Mouse (Mus musculus): ENCODE data around the gene Osbpl2. TPM values are rescaled to one million over a fixed set of nuclear protein-coding genes. Genes with fewer than 3 reads are reported as not detected.
A peak's percentile ranks its signal among the peaks of the same experiment; 100 is the strongest.

The Osbpl2 gene
- 10 to 100 TPM; 30.2 to 34.0 TPM for total RNA-seq (2021)
- long read RNA-seq, experiment 1, transcript Osbpl2-201 (14 exons, 2,805 nt): major isoform, 34 of 84 reads
- long read RNA-seq, experiment 1, partial matches to known transcripts: 35 of 84 reads
- long read RNA-seq, experiment 1, other reads (novel, unspliced or antisense): 14 of 84 reads
- long read RNA-seq, experiment 2, transcript Osbpl2-201 (14 exons, 2,805 nt): major isoform, 26 of 53 reads
- long read RNA-seq, experiment 2, partial matches to known transcripts: 19 of 53 reads
- long read RNA-seq, experiment 2, other reads (novel, unspliced or antisense): 7 of 53 reads

DNA sequence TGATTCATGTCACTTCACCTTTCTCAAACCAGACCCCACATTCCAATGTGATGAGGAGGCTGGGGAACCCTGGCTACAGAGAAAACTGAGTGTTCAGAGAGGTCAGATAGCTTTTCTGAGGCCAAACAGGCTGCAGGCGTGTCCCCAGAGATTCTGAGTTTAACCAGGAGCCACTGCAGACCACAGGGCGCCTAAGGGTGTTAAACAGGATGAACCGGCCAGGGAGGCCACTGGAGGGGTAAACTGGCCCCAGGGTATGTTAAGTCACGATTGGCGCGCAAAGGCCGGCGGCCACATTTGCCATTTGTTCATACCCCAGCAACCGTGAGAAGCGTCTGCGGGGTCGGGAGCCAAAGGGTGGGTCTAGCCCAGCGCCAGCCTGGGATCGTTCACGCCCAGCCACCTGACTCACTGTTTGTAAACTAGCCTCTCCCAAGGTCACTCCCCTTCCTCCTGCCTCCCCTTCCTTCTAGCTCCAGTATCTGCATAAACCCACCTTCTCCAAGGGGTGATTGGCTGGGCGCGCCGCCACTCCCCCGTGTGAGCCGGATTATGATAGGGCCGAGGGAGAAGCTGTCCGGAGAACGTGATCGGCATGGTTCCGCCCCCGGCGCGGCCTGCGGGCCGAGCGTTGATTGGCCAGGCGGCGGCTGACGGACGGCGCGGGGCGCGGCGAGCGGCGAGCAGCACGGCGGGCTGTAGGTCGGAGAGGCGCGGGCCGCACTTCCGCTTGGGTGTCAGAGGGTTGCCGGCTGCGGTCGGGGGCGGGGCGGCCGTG, at the start of gene Osbpl2:
Gene Osbpl2 (plus strand): TSS at position 646 of the 778 bp plus-strand sequence.
- DNase-seq: peak; percentile 100

DNA sequence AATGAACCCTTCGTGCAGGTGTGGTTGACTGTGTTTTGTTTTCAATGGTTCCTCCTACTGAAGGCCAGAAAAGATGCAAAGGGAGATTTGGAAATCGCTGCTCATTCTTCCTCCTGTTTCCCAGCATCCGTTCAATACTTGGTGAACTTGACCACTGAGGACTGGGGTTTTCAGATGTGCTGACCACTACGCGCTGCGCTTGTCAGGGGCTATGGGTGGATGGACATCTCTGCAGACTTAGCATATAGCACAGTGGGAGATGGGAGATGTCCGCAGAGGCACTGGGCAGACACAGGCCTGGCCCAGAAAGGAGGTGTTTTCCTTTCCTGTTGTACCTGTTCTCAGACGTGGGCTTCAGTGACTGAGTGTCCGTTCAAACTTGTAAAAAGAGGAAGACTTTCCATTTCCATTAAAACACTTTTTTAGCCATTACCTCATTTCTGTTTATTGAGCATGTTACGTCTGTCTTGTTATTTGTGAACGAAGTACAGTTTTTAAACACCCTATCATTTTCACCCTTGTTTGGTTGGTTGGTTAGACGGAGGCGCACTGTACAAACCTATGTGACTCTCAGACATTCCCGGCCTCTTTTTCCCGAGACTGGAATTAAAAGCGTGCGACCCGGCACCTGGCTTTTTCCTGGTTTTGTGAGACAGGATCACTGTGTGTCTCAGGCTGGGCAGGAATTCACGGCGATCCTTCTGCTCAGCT, 49.2 kb upstream of the Osbpl2 start:
- DNase-seq: no peak

DNA sequence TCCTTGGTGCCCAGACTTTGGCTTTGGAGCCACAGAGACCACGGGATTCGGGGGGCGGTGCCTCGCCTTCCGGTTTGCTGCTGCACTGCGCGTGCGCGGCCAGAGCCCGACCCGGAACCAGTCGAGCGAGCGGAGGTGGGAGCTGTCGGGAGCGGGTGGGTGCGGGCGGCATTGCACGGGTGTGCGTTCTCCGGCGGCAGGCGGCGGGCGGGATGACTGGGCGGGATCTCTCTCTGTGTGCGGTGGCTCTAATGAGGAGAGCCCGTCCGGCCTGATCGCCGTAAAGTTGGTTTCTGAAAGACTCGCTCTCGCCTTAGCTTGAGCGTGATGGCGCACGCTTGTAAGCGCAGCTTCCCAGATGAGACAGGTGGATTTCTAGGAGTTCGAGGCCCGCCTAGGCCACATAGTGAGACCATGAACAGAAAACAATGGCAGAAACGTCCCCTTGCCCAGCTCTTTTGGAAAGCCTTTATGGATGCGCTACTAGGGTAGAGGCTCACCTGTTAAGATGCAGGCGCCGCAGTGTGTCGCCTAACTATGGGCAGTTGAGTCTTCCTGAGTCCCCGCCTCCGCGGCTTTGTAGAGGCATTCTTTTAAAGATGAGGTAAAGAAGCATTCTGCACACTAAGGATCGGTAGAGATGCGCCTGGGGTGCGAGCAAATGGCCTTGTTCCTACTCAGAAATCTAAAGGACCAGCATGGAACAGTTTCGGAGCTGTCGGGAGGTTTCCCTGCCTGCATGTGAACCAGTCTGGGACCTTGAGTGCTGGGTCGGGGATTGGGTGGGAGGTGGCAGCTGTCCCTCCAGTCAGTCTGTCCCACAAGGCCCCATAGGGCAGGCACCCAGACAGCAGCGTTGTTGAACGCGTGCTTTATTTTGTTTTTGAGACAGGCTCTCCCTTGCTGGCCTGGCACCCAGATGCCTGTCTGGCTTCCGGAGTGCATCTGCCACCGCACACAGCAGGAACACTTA, 48.3 kb upstream of the Osbpl2 start, which contains the start of gene Mtg2:
Gene Mtg2 (plus strand): TSS at position 108 of the 973 bp plus-strand sequence.
- peak; percentile 97 for DNase-seq

DNA sequence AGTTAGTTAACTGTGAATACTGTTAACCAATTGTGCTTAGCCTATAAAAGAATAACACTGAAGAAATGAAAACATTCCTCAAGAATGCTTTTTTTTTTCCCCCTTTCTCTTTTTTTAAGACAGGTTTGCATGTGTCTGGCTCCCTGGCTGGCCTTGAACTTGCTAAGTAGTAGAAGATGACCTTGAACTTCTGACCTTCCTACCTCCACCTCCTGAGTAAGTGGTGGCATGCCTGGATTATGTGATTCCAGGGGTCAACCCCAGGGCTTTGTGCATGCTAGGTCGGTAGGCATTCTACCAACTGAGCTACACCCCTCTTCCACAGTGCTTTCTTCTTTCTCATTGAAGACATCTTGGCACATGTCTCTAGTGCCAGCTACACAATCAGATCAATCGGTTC, 47.4 kb upstream of the Osbpl2 start:
- DNase-seq: no peak

DNA sequence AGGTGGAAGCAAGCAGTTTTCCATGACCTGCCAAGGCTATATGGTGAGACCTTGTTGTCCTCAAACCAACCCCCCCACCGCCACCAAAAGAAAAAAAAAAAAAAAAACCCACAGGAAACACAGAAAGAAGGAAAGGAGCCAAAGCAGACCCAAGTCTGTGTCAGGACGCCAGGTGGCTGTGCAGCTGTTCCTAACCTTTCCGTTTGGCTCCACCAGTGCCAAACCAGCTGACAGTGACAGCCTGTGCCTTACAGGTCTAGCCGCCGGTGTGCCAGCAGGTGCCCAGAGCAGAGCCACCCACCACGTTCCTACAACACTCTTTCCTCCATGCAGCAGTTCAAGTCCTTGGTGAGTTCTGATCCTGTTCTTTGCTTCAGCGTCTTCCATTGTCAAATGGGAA, 46.2 kb upstream of the Osbpl2 start:
- DNase-seq: no peak

DNA sequence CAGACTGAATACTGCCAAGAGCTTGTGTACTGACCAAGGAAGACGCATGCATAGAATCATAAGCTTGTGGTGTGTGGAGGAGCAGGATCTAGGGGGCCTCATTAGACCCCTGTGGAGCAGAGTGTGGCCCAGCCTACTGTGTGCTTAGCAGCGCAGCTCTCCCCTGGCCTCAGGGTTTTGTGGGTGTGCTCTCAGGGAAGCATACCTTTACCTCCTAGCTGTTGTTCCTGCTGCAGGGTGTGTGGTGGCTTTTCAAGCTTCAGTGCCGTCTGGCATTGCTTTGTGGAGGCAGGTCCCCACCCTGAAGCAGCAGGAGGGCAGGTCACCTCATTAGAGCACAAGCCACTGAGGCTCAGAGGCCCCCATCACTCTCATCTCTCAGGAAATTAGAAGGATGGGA, 41.5 kb upstream of the Osbpl2 start:
- no peak for DNase-seq

DNA sequence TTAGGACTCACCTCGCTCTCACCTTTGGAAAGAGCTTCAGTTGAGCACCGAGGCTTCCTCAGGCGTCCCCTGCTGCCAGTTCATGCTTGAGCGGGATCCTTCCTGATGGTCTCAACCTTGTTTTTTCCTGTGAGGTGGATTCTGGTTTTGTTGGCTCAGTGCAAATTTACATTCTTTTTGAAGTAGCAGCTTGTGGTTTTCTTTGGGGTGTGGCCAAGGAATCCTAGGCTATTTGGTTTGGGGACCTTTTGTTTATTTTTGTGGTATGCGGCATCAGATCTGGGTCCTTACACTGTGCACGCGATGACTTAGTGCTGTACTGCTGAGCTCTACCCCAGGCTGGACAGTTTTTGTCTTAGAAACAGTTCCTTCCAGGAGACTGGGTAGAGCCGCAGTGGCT, 38.4 kb upstream of the Osbpl2 start:
- DNase-seq: no peak

DNA sequence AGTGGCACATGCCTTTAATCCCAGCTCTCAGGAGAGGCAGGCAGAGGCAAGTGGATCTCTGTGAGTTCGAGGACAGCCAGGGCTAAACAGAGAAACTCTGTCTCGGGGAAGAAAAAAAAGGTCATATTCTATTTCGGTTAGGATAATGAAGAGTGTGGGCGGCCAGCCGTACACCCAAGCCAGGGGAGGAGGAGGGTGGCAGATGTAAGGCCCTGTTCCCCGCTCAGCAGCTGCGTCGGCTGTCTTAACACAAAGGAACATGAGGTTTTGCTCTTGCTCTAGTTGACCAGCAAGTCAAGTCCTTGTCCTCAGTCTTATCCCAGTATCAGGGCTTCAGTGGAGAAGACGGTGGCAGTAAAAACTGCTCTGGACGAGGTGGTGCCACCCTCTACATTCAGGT, 36.0 kb upstream of the Osbpl2 start:
- no peak for DNase-seq

DNA sequence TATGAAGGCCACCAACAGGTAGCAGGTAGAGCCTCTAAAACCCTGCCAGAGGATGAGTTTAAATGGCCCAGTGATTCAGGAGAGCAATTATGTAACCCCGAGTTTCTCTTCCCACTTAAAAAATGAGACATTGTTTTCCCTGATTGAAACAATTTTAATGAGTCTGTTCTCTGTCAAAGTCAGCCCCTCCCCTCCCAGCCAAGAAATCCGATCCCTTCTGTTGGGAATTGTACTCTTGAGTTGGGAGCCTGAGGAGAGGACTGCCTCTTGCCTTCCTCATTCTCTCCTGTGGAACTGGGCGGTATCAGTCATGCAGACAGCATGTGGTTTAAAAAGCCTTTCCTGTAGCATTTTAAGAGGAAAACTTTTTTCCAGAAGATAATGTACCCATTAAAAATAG, 34.5 kb upstream of the Osbpl2 start:
- no peak for DNase-seq

DNA sequence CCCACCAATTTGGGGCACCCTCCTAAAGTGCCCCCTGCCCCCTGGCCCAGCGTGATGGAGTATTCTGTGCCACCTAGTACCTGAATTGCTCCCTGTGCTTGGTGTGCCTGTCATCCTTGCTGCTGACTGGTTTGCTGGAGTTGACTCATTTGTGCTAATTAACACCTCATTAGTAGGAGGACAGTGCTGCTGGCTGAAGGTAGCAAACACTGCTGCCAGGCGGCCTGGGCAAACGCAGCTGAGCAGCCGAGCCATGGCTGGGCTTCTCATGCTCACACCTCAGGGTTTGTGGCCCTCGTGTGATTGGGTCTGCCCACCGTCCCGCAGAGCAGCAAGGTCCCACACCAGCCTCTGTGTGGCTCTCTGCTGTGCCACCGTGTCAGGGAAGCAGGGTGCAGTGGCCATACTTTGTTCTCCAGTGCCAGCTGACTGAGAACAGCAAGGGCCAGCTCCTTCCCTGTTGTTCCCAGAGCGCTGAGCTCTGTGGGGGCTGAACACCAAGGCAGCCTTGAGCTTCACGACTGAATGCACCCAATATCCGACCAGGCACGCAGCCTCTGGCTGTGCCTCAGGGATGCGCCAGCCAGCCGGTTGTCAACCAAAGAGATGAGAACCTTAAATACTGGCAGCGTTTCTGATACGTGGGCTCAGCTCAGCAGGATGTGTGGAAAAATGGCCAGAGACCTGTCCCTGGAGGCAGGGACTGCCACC, 33.0 kb upstream of the Osbpl2 start:
- no peak for DNase-seq

DNA sequence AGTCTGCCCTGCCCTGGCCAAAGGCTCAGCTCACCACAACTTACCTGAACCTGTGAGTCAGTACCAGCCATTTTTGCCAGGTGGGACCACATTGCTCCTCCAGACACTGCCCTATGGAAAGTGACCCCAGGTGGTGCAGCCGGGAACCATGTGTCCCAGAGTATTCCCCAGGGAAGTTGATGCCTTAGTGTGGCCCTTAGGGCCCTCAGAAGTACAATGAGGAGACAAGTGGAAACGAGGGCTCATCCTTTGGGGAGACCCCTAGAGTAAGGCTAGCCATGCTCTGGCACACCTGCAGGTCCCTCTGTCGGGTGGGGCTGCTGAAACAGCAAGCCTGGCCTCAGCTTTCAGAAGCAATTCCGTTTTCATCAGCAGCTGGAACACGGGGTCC, 32.5 kb upstream of the Osbpl2 start:
- no peak for DNase-seq

DNA sequence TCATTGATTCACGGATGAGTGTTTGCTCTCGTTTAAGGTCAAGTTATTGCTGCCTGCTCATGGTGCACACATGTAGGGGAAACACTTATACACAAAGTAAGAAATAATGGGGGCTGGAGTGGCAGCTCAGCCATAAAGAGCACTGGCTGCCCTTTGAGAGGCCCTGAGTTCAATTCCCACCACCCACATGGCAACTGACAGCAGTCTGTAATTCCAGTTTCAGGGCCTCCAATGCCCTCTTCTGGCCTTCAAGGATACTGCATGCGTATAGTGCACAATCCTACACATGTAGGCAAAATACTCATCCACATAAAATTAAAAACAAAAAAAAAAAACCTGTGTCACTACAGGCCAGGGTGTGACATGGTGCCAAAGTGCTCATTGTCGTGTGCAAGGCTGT, 31.6 kb upstream of the Osbpl2 start:
- no peak for DNase-seq

DNA sequence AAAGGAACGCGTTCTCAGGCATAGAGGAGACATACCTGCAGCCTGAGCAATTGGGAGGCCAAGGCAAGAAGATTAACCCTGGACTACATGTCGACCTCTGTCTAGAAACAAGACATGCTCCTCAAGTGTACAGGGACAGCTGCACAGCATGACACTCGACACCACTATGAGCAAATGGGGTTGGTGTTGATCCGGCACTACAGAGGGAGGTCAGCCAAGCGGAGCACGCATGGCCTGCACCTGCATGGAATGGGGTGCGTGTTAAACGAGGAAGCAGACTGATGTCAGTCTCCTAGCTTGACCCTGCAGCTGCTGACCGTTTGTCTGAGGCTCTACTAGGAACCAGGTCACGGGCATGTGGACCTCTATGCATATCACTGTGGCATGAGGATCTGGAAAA, 28.8 kb upstream of the Osbpl2 start:
- no peak for DNase-seq

DNA sequence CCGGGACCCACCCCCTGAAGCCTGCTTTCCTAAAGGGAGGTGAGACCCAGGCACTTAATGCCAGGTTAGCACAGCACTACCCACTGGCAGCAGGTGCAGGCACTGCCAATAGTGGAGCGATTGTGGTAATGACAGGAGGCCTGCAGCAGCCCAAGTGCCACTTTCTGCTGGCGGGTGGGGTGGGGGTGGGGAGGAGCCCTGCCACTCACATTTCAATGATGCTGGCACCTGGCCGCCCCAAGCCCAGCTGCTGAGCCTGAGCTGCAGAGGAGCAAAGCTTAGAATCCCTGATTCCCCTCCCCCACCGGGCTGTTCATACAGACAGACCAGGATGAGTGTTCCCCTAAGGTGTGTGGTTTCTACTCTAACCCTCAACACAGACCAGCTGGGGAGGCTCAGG, 23.4 kb upstream of the Osbpl2 start:
- DNase-seq: no peak

DNA sequence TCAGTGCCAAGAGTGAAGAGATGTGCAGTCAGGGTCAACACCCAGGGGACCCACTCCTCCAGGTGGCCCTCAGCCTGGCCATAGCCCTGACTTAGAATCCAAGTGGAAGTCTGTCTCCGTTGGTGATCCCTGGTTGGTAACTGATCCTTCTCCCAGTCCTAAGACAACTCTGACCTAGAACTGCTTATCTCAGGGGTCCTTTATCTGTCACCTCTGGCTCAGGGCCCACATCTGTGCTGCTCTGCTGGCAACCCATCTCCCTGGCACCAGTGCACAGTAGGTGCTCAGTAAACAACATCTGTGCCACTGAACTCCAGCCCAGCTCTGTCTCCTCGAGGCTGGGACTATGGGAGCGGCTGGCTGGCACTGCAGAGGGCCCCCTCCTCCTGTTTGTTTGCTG, 21.5 kb upstream of the Osbpl2 start:
- no peak for DNase-seq

DNA sequence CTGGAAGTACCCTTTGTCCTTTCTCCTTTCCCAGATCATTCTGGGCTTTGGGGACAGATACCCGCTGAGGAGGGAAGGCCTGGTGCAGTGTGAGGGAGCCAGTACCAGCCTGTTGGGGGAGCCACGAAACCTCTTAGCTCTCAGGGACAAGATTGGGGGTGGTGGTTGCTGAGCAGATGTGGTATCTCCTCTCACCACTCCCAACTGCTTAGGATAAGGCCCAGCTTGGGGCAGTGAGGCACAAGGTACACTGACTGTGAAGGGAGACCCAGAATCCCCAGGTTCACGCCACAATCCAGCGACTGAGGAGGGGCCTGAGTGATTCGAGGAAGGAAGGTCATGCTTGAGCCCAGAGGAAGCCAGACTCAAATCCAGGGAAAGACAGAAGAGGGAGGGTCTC, 20.9 kb upstream of the Osbpl2 start:
- DNase-seq: no peak

DNA sequence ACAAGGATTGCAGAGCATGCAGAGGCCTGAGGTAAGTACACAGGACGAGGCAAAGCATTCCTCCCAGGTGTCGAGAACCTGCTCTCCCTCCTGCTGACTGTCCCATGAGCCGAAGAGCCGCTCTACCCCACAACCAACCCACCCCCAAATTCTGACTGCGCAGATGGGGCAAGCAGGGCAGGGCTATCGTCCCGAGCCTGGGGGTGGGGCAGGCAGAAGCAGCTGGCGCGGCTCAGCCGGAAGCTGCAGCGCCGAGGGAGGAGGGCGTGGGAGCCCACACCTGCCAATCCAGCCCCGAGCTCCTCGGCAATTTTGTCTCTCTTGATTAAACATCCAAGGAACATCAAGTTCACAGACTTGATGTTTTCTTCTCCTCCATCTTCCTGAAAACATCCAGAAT, 19.6 kb upstream of the Osbpl2 start:
- DNase-seq: no peak

DNA sequence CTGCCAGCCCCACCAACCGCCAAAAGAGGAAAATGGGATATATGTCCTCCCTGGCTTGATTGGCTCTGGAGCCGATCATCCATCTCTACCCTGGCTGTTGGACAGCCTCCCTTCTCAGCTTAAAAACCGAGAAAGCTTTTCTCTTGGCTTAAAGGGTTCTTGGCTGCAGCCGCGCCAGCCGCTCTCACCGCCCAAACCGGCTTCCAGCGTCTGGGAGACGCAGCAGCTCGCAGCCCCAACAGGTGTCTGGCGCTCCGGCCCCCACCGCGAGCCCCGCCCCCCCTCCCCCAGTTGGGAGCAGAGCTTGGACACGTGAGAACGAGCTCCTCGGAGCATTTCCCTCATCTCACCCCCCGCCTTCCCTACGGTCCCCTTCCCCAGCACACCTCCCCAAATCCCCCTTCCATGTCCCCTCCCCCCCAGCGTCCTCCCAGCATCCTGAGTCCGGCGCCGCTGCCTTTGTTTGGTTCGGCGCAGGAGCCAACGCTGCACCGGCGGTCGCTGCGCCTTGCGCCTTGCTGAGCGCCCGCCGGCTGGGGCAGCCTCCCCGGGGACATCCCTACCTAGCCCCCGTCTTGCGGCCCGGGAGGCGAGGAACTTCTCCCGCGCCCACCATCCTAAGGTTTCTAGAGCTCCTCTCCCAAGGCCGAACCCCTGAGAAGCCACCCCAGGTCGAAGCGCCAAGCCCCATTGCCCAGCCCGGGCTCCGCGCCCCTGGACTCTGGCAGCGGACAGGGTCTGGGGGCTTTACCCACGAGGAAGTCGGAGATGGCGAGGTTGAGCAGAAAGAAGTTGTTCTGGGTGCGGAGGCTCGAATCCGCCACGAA, 15.7 kb upstream of the Osbpl2 start:
- no peak for DNase-seq

DNA sequence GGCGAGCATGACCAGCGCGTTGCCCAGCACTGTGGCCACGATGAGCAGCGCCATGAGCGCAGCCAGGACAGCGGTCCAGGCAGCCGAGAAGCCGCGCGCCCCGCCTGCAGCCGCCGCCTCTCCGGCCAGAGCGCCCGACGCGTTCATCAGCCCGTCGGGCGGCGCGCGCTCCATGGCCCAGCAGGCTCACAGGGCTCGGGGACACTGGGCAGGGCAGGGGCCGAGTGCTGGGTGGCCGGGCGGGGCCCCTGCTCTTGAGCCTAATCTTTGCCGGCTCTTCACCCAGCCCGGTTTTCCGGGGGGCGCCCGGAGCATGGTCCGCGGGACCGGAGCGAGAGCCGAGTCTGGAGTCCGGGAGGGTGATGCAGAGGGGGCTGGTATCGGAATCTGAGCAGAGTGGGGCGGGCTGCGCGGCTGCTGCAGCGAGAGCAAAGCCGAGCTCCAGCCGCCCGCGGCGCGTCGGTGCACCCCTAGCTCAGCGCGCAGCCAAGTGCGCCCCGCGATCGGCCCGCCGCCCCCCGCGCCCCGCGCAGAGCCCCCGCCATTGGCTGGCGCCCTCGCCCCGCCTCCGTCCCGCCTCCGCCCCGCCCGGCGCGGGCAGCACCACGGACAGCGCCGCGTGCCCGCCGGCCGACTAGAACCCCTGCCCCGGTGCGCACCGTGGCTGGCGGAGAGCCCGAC, 15.0 kb upstream of the Osbpl2 start, which contains the start of gene Hrh3:
Gene Hrh3 (minus strand): TSS at position 511 of the 681 bp plus-strand sequence.
- peak; percentile 94 for DNase-seq
